Mouse (Mus musculus): ENCODE measurements around the gene Scg3. TPM values are rescaled to one million over a fixed set of nuclear protein-coding genes. Genes with fewer than 3 reads are reported as not detected.
A peak's percentile ranks its signal among the peaks of the same experiment; 100 is the strongest.
"Not testable (repeated sequence)": the region's sequence is repeated elsewhere in the genome, so short reads cannot be mapped to it uniquely, and the experiment has no call there.

Gene Scg3
- polyA plus RNA-seq, 1 experiment from 2014 or later: 9.7 TPM

DNA sequence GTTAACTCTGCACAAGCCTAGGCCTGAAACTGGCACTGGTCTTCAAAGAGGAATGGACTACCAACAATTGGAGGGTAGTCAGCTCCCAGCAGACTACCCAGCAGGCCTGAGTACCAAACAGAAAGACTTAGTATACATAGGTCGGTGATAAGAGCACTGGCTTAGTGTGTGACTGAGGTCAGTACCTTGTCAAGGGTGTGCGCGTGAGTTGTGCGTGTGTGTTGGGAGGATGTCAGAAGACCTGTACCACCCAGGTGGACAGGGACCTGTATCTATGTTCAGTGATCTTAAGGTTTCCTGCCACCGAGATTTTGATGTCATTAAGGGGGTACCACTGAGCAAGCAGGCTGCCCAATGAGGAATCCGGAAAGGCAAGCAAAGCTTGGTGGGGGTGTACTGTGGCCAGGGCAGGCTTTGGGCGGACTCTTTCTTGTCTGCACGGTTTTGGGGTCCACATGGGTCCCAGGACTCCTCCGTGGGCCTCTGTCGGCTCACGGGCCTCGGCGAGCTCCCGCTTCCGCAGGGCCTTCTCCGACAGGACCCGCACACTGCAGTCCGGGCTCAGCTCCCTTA lies 58.8 kb downstream of the Scg3 start:
- Histone ChIP-seq H3K4me1 (peaks cover 4% of the 10 kb centered on the region; the same call in 1 of the 2 replicates), H3K9me3 (no peaks in the 10 kb centered on the region), H3K4me3 (replicated peaks) (peak overlapping the region; percentile 83), H3K9ac (peak overlapping the region; percentile 64), H3K27ac (peak overlapping the region; percentile 69), H3K27me3 (replicated peaks) (no peaks in the 10 kb centered on the region), H3K4me2 (peak overlapping the region; percentile 89), H3K36me3 (no peaks in the 10 kb centered on the region)
- 17% methylated on average over 18 of the region's 18 CpGs for WGBS
- no peak; the same call in 1 of the 2 replicates for ATAC-seq (ENCODE audit: insufficient read depth, low FRiP score, low read depth)

DNA sequence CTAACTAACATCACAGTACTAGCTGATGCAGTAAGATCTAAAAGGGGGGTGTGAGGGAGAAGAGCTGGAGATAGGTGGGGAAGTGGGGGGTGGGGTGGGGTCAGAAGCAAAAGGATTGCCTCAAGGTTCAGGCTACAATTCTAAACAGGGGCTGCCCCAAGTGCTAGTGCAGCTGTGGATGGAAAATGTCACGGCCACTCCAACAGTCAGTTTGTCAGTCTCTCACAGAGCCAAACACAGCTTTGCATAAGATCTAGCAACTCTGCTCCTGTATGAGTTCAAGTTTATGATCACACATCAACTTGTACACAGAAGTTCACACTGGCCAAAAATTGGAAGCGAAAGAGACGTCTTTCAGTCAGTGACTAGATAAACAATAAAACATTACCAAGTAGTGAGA lies 62.4 kb downstream of the Scg3 start:
- Histone ChIP-seq H3K27ac (no peak overlapping the region), H3K9ac (no peak overlapping the region), H3K4me3 (replicated peaks) (no peak overlapping the region), H3K4me2 (no peak overlapping the region), H3K36me3 (no peaks in the 10 kb centered on the region), H3K27me3 (replicated peaks) (no peaks in the 10 kb centered on the region), H3K9me3 (no peaks in the 10 kb centered on the region), H3K4me1 (peaks cover 4% of the 10 kb centered on the region; the same call in 1 of the 2 replicates)
- ATAC-seq (ENCODE audit: insufficient read depth, low FRiP score, low read depth): no peak
- WGBS: 72% methylated on average over 3 of the region's 3 CpGs

DNA sequence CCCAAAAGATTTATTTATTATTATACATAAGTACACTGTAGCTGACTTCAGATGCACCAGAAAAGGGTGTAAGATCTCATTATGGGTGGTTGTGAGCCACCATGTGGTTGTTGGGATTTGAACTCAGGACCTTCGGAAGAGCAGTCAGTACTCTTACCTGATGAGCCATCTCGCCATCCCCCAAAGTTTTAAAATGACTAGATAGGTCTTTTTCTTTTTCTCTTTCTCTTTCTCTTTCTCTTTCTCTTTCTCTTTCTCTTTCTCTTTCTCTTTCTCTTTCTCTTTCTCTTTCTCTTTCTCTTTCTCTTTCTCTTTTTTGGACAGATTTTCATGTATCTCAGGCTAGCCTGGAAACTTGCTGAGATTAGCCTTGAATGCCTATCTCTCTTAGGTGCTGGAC lies 64.1 kb downstream of the Scg3 start:
- WGBS: 87% methylated on average over 2 of the region's 2 CpGs
- H3K9me3 ChIP-seq; H3K9ac ChIP-seq; H3K36me3 ChIP-seq; H3K4me3 ChIP-seq (replicated peaks); H3K4me2 ChIP-seq; H3K27me3 ChIP-seq (replicated peaks); ATAC-seq (ENCODE audit: insufficient read depth, low FRiP score, low read depth); H3K27ac ChIP-seq; H3K4me1 ChIP-seq: not testable (repeated sequence)

DNA sequence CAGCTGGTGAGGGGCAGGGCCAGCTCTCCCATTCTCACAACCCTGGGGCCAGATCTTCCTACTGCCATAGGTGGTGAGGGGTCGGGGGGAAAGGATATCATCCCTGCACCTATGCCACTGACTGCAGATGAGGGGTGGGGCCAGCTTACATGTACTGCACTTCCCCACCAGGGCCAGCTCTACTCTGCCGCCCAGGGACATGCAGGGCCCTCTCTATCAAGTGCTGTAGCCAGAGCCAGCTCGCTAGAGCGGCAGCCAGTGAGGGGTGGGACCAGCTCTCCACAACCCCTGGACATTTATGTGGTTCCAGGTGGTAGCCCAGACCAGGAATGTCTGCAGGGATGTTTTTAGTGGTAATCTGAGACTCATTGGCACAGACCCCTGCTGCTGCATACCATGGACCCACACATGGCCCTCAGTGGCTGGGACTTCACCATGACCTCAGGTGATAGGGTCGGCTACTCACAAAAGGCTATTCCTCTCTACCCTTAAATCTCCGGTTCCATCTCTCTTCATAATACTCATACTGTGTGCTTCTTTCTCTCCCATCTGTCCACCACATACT lies 64.9 kb downstream of the Scg3 start:
- Histone ChIP-seq H3K4me1 (no peaks in the 10 kb centered on the region), H3K4me3 (replicated peaks) (no peak overlapping the region), H3K27me3 (replicated peaks) (no peaks in the 10 kb centered on the region), H3K36me3 (no peaks in the 10 kb centered on the region), H3K27ac (no peak overlapping the region), H3K9ac (no peak overlapping the region), H3K9me3 (no peaks in the 10 kb centered on the region), H3K4me2 (no peak overlapping the region)
- 78% methylated on average over 6 of the region's 6 CpGs for WGBS
- ATAC-seq (ENCODE audit: insufficient read depth, low FRiP score, low read depth): no peak

DNA sequence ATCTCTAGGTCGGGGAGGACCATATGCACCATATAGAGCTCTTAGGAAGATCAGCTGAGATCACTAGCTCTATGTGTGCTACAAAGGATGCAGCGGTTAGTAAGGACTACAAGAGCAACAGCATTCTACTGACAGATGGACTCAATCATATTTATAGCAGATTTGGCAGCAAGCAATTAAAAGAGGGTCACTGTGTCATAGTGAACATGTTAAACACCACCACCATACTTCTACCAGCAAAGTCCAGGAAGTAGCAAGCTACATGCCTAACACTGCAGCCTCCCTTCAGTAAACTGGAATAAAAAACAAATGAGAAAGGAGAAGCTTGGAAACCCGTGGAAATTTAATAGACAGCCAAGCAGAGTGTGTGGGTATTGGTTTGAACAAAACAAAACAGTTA lies 67.3 kb downstream of the Scg3 start:
- no peak overlapping the region for H3K4me3 ChIP-seq (replicated peaks)
- no peaks in the 10 kb centered on the region for H3K36me3 ChIP-seq
- no peak overlapping the region for H3K27ac ChIP-seq
- no peaks in the 10 kb centered on the region for H3K27me3 ChIP-seq (replicated peaks)
- no peak overlapping the region for H3K4me2 ChIP-seq
- no peaks in the 10 kb centered on the region for H3K4me1 ChIP-seq
- no peak for ATAC-seq (ENCODE audit: insufficient read depth, low FRiP score, low read depth)
- WGBS: 61% methylated on average over 3 of the region's 3 CpGs
- H3K9ac ChIP-seq: no peak overlapping the region
- no peaks in the 10 kb centered on the region for H3K9me3 ChIP-seq

DNA sequence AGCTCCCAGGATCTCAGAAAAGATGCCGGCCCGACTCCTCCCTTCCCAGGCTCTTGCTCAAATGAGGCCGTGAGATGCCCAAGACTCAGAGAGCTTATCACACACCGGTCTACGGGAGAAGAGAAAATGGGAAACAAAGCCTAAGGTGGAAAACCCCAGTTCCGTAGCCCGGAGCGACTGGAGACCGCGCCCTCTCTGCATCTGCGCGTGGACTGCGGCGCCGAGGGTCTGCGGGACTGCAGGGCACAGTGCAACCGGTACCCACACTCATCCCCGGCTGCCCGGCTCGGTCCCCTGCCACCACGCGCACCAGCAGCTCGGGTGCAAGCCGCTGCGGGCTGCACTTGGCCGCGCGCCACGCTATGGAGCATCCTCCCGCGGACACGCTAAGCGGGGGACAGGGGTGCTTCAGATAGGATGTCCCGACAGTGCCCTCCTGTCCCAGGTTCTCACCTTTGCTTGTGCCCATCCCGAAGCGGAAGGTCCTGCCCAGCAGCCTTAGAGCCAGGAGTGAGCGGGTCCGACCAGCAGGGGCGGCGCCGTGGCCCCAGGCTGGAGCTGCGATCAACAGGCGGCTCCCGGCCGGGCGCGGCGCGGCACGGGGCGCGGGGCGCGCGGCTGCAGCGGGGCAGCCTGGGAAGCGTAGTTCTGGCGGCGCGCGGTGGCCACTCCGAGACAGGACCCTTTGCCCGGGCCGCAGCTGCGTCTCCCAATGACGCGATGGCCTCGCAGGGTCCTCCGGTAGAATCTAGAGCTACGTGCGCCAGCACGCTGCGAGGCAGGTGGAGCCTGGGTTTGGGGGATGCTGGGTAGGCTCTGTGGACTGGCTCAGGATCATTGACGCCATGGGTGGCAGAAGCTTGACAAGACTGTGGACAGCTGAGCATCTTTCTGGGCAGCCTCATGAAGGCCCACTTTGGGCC lies 73.0 kb downstream of the Scg3 start, which contains the start of gene Tmod2:
Gene Tmod2, minus strand, starts transcription at position 755 of the 923 bp plus-strand sequence.
- peak within 1 kb of the TSS; percentile 98 for H3K4me2 ChIP-seq
- H3K27me3 ChIP-seq (replicated peaks): peaks cover 10% of the 10 kb centered on the region; the same call in 1 of the 2 replicates
- peak within 1 kb of the TSS; percentile 60 for H3K4me3 ChIP-seq (replicated peaks)
- H3K9me3 ChIP-seq: no peaks in the 10 kb centered on the region
- peak; percentile 77; the same call in 1 of the 2 replicates for ATAC-seq (ENCODE audit: insufficient read depth, low FRiP score, low read depth)
- peak within 1 kb of the TSS; percentile 61; the same call in 1 of the 2 replicates for H3K9ac ChIP-seq
- WGBS: under 1% methylated on average over 72 of the region's 74 CpGs
- no peak within 1 kb of the TSS for H3K27ac ChIP-seq
- peaks cover 2% of the 10 kb centered on the region; the same call in 1 of the 2 replicates for H3K4me1 ChIP-seq
- no peaks in the 10 kb centered on the region for H3K36me3 ChIP-seq

DNA sequence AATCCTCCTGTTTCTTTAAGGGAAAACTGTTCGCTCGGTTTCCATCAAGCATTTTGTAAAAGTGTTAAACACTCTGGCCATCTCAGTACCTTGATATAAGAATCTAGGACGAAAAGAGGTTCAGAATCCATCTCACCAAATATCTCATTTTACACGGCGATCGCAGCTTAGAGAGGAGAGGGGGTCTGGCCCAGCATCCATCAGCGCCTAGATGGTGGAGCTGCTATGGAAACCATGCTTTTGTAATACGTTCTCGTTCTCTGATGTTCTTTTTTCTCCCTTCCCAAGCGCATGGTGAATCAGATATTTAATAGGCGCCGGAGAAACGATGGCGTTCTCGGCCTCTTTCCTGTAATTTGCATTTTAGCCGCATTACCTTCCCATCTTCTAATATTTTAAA lies 73.9 kb downstream of the Scg3 start:
- Histone ChIP-seq H3K4me3 (replicated peaks) (peak overlapping the region; percentile 60), H3K36me3 (no peaks in the 10 kb centered on the region), H3K27me3 (replicated peaks) (peaks cover 10% of the 10 kb centered on the region; the same call in 1 of the 2 replicates), H3K4me2 (peak overlapping the region; percentile 98), H3K9me3 (no peaks in the 10 kb centered on the region), H3K9ac (no peak overlapping the region), H3K27ac (no peak overlapping the region), H3K4me1 (peaks cover 2% of the 10 kb centered on the region; the same call in 1 of the 2 replicates)
- WGBS: 24% methylated on average over 16 of the region's 16 CpGs
- ATAC-seq (ENCODE audit: insufficient read depth, low FRiP score, low read depth): no peak

DNA sequence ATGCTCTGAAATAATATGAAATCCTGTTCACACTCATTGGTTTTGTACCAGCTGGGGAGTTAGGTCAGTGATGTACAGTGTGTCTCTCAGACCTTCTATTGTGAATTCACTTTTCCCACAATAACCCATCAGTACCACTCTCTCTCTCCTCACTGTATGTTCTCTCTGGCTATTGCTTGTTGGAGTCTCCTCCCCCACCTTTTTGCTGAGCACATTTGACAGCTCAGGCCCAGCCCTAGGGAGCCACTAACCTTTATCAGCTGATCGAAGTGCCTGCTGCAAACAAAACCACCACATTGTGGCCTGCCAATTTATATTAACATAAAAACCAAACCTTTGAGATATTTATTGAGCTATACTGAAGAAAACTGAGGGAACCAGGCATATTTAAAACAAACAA lies 74.4 kb downstream of the Scg3 start:
- Histone ChIP-seq H3K27ac (no peak overlapping the region), H3K9me3 (no peaks in the 10 kb centered on the region), H3K9ac (no peak overlapping the region), H3K4me2 (peak overlapping the region; percentile 98; the same call in 1 of the 2 replicates), H3K4me1 (peaks cover 2% of the 10 kb centered on the region; the same call in 1 of the 2 replicates), H3K27me3 (replicated peaks) (peaks cover 10% of the 10 kb centered on the region; the same call in 1 of the 2 replicates), H3K36me3 (no peaks in the 10 kb centered on the region), H3K4me3 (replicated peaks) (no peak overlapping the region)
- 68% methylated on average over 1 of the region's 1 CpGs for WGBS
- ATAC-seq (ENCODE audit: insufficient read depth, low FRiP score, low read depth): no peak; the same call in 1 of the 2 replicates

DNA sequence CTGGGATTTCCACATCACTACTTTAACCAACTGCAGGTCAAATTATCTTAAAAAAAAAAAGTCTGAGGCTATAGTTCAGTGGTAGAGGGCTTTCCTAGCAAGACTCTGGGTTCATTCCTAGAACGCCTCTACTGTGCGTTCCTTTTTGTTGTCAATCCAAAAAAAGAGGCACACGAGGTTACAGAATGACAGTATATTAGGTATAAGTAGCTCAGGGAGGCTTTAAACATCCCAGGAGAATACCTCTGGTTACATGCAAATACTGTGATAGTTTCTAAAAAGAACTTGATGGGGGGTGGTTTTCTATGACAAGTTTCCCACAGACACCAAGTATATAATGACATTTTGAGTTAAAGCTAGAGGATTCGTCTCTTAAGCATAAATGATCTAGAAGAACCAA lies 76.4 kb downstream of the Scg3 start:
- H3K27me3 ChIP-seq (replicated peaks): peaks cover 10% of the 10 kb centered on the region; the same call in 1 of the 2 replicates
- H3K4me1 ChIP-seq: peaks cover 2% of the 10 kb centered on the region; the same call in 1 of the 2 replicates
- 87% methylated on average over 4 of the region's 4 CpGs for WGBS
- no peaks in the 10 kb centered on the region for H3K9me3 ChIP-seq
- no peaks in the 10 kb centered on the region for H3K36me3 ChIP-seq
- H3K27ac ChIP-seq: no peak overlapping the region
- H3K4me3 ChIP-seq (replicated peaks): no peak overlapping the region
- no peak overlapping the region for H3K4me2 ChIP-seq
- no peak for ATAC-seq (ENCODE audit: insufficient read depth, low FRiP score, low read depth)
- H3K9ac ChIP-seq: no peak overlapping the region

DNA sequence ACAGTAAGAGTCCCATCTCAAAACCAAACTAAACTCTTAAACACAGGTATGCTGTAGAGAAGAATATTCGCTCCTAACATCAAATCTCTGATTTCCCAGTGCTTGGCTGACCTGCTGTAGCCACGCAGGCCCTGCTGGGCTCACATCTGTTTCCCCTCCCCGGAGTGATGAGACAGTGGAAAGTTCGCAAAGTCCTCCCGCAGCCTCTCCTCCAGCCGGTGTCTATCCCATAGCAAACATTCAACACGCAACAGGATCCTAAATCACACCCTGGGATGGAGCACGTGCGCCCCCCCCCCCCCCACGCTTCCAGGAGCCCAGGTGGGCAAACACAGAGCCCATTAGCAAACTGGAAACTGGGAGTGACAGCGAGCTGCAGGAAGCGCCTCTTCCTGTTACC lies 82.3 kb downstream of the Scg3 start:
- WGBS: 15% methylated on average over 12 of the region's 12 CpGs
- no peak overlapping the region for H3K9ac ChIP-seq
- no peak for ATAC-seq (ENCODE audit: insufficient read depth, low FRiP score, low read depth)
- no peak overlapping the region for H3K4me3 ChIP-seq (replicated peaks)
- 0 out of 2 replicates have a peak, but pooled peaks cover 5% of the 10 kb centered on the region for H3K4me1 ChIP-seq
- no peaks in the 10 kb centered on the region for H3K36me3 ChIP-seq
- H3K27me3 ChIP-seq (replicated peaks): no peaks in the 10 kb centered on the region
- H3K4me2 ChIP-seq: no peak overlapping the region
- H3K27ac ChIP-seq: no peak overlapping the region
- no peaks in the 10 kb centered on the region for H3K9me3 ChIP-seq

DNA sequence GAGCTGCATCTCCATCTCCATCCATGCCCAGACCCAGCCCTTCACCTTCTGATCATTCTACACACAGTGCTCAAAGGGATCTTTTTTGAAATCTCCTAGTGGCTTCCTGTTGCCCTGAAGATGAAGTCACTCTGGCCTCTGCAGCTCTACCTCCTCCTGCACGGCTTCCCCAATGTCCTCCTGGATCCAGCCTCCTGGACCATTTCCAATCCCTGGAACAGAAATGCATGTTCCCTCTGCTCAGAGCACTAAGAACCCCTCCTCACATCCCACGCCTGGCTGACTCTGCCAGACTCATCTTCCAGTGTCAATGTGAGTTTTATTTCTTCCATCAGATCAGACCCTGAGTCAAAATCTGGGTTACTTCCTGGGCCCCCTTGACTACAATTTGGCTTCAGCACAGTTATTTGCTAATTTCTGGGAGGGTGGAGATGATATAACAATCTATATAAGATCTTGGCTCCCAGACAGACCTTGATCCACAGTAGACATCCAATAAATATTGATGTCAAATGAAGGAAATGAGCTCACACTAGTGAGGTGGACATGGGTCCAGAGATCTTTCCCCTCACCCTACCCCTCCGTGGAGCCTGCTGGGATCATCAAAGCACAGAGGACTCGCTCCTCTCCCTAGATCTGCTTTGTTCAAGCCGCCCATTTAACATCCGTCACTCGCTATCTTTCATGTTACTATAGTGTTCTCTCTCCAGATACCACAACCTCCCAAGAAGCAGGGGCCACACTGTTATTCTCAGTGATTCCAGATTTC lies 83.5 kb downstream of the Scg3 start:
- Histone ChIP-seq H3K27me3 (replicated peaks) (no peaks in the 10 kb centered on the region), H3K4me2 (no peak overlapping the region), H3K9ac (no peak overlapping the region), H3K36me3 (no peaks in the 10 kb centered on the region), H3K4me1 (0 out of 2 replicates have a peak, but pooled peaks cover 5% of the 10 kb centered on the region), H3K4me3 (replicated peaks) (no peak overlapping the region), H3K27ac (no peak overlapping the region), H3K9me3 (no peaks in the 10 kb centered on the region)
- 66% methylated on average over 7 of the region's 7 CpGs for WGBS
- peak; percentile 26; the same call in 1 of the 2 replicates for ATAC-seq (ENCODE audit: insufficient read depth, low FRiP score, low read depth)

All from stomach, embryonic 15.5 days (tissue).